Mouse (Mus musculus) heart, adult 8-10 months (tissue): ENCODE data around the gene Rab40c. TPM values are rescaled to one million over a fixed set of nuclear protein-coding genes. Genes with fewer than 3 reads are reported as not detected.
A peak's percentile ranks its signal among the peaks of the same experiment; 100 is the strongest.

Experiments
- DNase-seq: peaks from one replicate; pipeline ENCODE4 v3.0.0; 2022; ENCODE audit warnings: low spot score
- total RNA-seq, 4 experiments: library from RNA; stranded (reverse); gene quantifications; 2 replicates each; pipeline ENCODE4 v1.2.4; 2022

Gene Rab40c
- total RNA-seq, 4 experiments from 2014 or later = 17.3 to 20.1 (median 17.7) TPM

- DNase-seq = no peak
These were observed 19.3 kb downstream of the Rab40c start for GRCm38 (mm10) chr17:25900193-25900592.

DNA sequence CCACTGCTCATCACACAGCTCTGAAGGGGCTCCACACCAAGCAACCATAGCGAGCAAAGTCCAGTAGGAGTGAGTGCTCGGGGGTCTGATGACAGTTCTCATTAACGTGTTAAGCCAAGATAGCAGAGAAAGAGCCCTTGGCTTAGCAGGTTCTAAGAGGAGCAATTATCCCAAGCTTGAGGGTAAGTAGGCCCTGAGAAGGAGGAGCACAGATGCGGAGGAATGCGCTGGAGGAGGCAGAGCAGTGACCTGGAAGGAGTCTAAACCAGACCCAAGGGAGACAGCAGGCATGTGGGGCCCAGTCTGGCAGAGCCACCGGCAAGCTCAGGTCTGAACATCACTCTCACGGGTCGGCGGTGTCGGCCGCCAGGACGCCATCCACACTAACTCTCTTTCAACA lies 23.6 kb downstream of the Rab40c start:
- DNase-seq = no peak

DNA sequence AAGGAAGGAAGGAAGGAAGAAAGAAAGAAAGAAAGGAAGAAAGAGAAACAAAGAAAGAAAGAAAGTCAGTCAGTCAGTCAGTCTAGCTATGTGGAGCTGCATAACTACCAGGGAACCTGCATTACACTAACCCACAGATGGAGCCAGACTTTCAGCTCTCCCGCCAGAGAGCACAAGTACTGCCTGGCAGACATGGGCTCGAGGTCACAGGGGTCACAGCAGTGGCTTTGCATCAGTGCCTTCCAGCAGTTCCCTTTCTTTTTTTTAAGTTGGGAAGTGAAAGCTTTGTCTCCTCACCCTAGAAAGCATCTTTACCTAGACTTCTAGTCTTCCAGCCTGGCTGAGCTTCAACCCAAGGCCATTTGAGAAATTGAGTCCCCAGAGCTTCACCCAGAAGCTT lies 24.1 kb downstream of the Rab40c start:
- DNase-seq = no peak

DNA sequence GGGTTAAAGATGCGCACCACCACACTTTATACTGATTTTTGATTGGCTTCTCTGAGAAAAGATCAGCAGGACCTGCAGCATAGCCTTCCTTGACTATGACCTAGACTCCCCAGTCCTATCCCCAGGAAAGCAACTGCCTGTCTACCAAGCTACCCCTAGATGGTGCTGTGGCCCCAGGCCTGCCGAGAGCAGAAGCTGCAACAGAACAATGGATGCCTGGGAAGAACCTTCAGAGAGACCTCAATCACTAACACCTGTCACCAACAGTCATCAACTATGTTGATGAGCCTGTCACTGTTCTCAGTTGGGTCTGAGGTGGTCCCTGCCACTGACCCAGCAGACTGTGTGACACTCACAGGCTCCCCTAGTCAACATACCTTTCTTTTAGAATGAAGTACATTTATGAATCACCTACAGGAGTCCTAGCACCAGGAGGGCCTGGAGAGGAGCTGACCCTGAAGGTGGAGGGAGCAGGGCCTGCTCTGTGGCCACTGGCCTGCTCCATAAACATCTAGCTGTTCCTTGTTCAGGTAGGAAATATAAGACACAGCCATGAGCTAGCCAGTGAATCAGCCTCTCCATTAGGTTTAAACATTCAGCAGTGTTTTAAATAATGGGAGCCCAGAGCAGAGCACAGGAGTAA lies 25.4 kb downstream of the Rab40c start:
- peak; percentile 68 for DNase-seq

- DNase-seq = no peak
These were observed 30.7 kb downstream of the Rab40c start for GRCm38 (mm10) chr17:25888837-25889236.

GRCm38 (mm10) chr17:25887467-25887866 lies 32.1 kb downstream of the Rab40c start:
- no peak for DNase-seq

DNA sequence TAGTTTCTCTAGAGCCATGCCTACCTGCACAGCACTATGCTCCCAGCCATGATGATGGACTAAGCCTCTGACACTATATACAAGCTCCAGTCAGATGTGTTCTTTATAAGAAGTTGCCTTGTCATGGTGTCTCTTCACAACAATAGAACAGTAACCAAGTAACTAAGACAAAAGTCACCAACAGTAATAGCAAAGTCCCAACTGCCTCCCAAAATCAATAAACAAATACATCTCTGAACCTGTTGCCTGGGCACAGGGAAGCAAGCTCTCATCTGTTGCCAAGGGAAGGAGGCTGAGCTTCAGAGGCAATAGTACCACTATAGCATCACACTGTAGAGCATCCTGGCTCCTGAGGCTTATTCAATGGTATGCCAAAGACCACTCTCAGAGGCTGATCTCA lies 32.7 kb downstream of the Rab40c start:
- no peak for DNase-seq

- DNase-seq = no peak
These were observed 33.9 kb downstream of the Rab40c start for GRCm38 (mm10) chr17:25885636-25886035.

- no peak for DNase-seq
These were observed 35.7 kb downstream of the Rab40c start for GRCm38 (mm10) chr17:25883824-25884223.

DNA sequence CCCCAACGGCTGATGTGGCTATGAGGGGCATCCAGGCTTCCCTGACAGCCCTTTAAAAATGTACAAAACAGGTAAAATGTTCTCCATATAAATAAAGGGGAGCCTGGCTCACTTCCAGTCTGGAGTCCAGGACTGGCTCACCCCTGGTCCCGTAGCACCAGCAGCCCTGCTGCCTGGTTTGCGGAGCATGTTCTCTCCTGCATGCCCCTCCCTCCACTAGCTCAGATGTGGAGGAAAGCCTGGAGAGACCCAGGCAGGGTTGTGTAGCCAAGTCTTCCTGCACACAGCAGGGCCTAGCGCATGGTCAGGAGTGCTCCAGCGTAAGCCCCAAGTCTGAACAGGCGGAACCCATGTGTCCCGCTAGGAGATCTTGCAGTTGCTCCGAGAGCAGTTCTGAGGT lies 36.3 kb downstream of the Rab40c start:
- DNase-seq = no peak

- DNase-seq = no peak
These were observed 37.2 kb downstream of the Rab40c start for GRCm38 (mm10) chr17:25882306-25882705.

DNA sequence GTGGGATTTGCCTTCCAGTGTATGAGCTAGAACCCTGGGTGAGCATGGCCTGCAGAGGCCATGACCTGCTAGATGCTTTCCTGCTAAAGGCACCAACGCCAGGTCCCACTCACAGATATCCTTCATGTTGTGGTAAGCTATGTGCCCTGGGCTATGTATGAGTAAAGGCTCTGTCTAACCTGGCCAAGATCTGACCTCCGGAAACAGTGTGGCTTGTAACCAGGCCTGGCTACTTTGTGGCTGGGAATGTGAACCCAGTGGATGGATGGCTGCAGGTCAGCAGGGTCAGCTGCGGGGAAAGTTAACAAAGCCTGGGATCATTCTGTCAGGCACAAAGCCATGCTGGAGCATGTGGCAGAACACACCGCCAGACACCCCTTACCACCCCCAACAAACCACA lies 37.8 kb downstream of the Rab40c start:
- no peak for DNase-seq

- no peak for DNase-seq
These were observed 38.5 kb downstream of the Rab40c start for GRCm38 (mm10) chr17:25880913-25881641.

DNA sequence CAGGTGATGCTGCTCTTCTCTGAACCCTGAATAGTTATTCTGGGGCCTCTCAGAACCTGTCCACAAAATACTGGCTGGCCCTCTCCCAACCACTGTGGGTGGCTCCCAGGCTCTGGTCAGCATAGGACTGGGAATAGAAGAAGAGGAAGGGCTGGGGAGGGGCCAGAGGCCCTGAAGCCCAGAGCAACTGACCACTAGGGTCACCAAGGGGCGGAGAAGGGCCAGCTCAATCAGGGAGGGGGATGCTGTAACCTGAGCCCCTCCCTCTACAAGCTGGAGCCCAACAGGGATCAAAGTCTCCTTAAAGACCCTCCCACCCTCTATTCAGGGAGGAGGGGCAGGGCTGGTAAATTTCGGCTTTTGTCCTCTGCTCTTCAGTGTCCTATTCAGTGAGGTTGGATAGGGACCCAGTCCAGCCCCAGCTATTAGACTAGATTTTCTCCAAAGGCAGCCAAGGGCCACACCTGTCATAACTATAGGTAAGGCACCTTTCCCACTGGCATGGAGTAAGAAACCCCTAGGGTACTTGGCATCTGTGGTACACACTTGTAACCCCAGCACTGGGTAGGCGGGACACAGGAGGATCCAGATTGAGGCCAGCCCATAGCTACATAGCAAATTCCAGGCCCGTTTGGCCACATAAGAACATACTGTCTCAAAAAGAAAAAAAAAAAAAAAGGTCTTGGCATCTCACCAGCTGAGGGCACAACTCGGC lies 39.2 kb downstream of the Rab40c start, which contains the start of gene Wfikkn1:
Gene Wfikkn1, minus strand, starts transcription at position 663 of the 715 bp plus-strand sequence.
- no peak for DNase-seq

- no peak for DNase-seq
These were observed 39.8 kb downstream of the Rab40c start for GRCm38 (mm10) chr17:25879750-25880149.

- DNase-seq = no peak
These were observed 40.3 kb downstream of the Rab40c start for GRCm38 (mm10) chr17:25879261-25879660.

DNA sequence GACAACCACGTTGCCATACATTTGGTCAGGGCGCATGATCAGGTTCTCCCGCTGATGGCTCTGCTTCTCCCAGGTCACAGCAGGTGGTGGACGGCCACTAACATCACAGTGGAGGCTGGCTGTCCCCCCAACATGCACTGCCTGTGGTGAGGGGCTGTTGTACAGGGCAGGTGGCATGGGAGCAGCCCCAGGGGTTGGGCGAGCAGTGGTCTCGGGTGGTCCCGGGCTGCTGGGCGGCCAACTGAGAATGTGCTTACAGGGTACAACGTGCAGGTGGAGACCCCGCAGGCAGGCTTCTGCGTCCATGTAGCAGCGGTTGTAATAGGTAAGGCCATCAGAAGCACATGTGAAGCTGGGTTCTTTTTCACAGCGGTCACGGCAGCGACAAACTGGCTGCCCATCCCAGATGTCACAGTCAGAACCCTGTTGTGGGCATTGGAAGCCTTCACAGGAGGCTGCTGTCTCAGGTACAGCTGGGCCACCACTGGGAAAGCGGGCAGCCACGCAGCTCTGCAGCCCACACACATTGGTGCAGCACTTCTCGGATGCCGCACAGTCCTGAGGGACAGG lies 40.8 kb downstream of the Rab40c start:
- DNase-seq = no peak

DNA sequence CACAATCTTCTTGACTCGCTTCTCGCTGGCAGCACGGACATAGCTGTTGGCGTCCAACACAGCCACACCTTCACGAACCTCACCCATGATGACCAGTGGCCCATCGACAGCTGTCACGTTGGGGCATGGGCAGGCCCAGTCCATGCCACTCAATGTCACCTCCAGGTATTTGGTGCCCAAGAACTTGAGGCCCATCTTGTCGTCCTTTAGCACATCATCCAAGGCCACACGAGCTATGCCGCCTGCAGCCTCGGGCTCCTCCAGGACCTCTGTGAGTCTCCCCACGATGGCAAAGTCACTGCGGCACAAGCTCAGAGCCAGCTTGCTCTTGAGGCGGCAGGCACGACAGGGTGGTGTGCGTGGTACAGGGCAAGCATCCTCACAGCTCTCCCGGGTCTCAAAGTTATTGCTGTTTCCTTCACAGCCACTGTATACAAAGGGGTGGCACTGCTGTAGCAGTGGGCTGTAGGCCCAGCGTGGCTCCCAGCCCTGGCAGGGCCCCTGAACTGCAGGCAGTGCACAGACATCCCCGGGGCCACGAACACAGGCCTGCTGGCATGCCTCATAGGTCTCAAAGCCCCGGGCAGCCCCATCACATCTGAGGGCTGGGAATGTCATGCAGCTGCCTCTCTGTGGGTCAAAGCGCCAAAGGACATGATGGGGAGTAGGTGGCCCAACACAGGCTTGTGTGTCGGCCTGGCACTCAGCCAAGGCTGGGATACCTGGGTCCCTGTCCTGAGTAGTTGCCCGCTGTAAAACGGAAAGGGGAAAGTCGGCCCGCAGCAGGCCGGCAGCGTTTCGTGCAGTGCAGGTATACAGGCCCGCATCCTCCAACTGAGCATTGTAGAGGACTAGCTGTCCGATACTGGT lies 41.6 kb downstream of the Rab40c start:
- DNase-seq = no peak

GRCm38 (mm10) chr17:25877025-25877424 lies 42.5 kb downstream of the Rab40c start:
- no peak for DNase-seq

DNA sequence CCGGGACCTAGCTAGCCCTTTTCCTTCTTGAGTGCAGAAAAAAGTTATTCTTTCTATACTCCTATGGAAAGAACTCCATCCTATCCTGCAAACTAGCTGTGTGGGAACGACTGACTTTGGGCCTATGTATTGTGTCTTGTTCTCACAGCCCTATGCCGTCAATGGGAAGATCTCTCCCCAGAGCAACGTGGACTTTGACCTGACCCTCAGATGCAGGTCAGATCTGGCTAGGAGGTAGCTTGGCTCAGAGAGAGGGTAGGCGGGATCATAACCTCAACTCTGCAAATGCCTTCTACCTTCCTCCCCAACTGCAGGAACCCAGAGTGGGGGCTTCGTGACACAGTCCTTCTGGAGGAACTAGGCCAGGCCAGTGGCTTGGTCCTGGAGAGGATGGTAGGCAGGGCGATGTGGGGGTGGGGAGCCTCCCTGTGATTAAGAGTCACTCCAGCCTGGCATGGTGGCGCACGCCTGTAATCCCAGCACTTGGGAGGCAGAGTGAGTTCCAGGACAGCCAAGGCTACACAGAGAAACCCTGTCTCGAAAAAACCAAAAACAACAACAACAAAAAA lies 43.1 kb downstream of the Rab40c start:
- DNase-seq = no peak
